Mouse (Mus musculus): ENCODE results near the gene Vkorc1. TPM values are rescaled to one million over a fixed set of nuclear protein-coding genes. Genes with fewer than 3 reads are reported as not detected.

The Vkorc1 gene
- total and polyA plus RNA-seq, 3 experiments: 0.25 TPM; not detected in 2

GRCm38 (mm10) chr7:127890798-127891197, 4.6 kb downstream of the Vkorc1 start, which contains the start of gene Prss53:
Prss53 (minus strand) TSS chr7:127890970.
- TF ChIP-seq MAX (IDR thresholded peaks at IDR 0.05; ENCODE audit: low read length) (no peak), POLR2AphosphoS2 (IDR thresholded peaks at IDR 0.05; ENCODE audit: low read depth, low read length) (peak; percentile 17; the same call in 1 of the 2 replicates), GABPA (IDR thresholded peaks at IDR 0.05; ENCODE audit: insufficient replicate concordance, low read depth, low read length) (no peak), JUND (conservative IDR thresholded peaks at IDR 0.05; ENCODE audit: low read depth, low read length) (no peak), E2F4 (IDR thresholded peaks at IDR 0.05; ENCODE audit: insufficient replicate concordance, low read depth, low read length) (no peak), TCF12 (IDR thresholded peaks at IDR 0.05; ENCODE audit: low read depth, low read length) (no peak)
- Histone ChIP-seq H3K79me2 (replicated peaks; ENCODE audit: control insufficient read depth, extremely low read depth, insufficient read depth, poor library complexity, severe bottlenecking) (no peaks in the 10 kb centered on the region), H3K27ac (ENCODE audit: insufficient read depth, low read depth) (no peak within 1 kb of the TSS), H3K36me3 (replicated peaks in 1 of 2; ENCODE audit: control insufficient read depth in 1 of 2, insufficient read depth in 1 of 2, low read length in 1 of 2) (peaks cover 37 to 85% of the 10 kb centered on the region in 2 experiments), H3K27me3 (replicated peaks) (no peaks in the 10 kb centered on the region), H3K9me3 (replicated peaks; ENCODE audit: low read length) (peaks cover 3% of the 10 kb centered on the region), H3K9ac (ENCODE audit: insufficient read depth, low read depth) (no peak within 1 kb of the TSS), H3K4me2 (ENCODE audit: insufficient read depth, low read depth, poor library complexity, severe bottlenecking) (no peak within 1 kb of the TSS), H3K4me3 (replicated peaks in 1 of 3; ENCODE audit: low read depth in 2 of 3, low read length in 2 of 3, poor library complexity in 1 of 3) (no peak within 1 kb of the TSS), H3K4me1 (ENCODE audit: control insufficient read depth in 1 of 2, insufficient read depth in 2 of 2) (peaks cover 0 to 21% of the 10 kb centered on the region in 2 experiments; a peak in 1 of 4 replicates)
- in situ Hi-C loops (cut with MboI; ENCODE audit: low pct_ligation_motif_present, low pct_unique_long_range_greater_than_20kb, low sequenced_read_pairs): no loop called here
- dilution Hi-C loops (cut with MboI; ENCODE audit: extremely low pct_ligation_motif_present, extremely low pct_unique_long_range_greater_than_20kb, low sequenced_read_pairs): no loop called here
- no peak for DNase-seq (ENCODE audit: extremely low read depth)

GRCm38 (mm10) chr7:127888821-127889220, 6.6 kb downstream of the Vkorc1 start:
- TF ChIP-seq MAZ (IDR thresholded peaks at IDR 0.05; ENCODE audit: low read depth, low read length) (no peak), USF1 (IDR thresholded peaks at IDR 0.05; ENCODE audit: low read depth, low read length) (no peak), IRF4 (IDR thresholded peaks at IDR 0.05; ENCODE audit: low read depth, low read length) (no peak), POLR2A (IDR thresholded peaks at IDR 0.05; ENCODE audit: low read depth, low read length) (no peak), ZMIZ1 (IDR thresholded peaks at IDR 0.05; ENCODE audit: low read depth, low read length) (no peak), ZKSCAN1 (IDR thresholded peaks at IDR 0.05; ENCODE audit: borderline replicate concordance, low read depth, low read length) (no peak), GABPA (IDR thresholded peaks at IDR 0.05; ENCODE audit: insufficient replicate concordance, low read depth, low read length) (no peak), ETS1 (conservative IDR thresholded peaks at IDR 0.05; ENCODE audit: low read depth, low read length) (no peak), UBTF (IDR thresholded peaks at IDR 0.05; ENCODE audit: low read depth, low read length) (no peak), EP300 (IDR thresholded peaks at IDR 0.05; ENCODE audit: low read length) (no peak), NELFE (IDR thresholded peaks at IDR 0.05; ENCODE audit: low read depth, low read length) (no peak), POLR2AphosphoS2 (IDR thresholded peaks at IDR 0.05; ENCODE audit: low read depth, low read length) (no peak), CHD2 (IDR thresholded peaks at IDR 0.05; ENCODE audit: low read length) (no peak), MAFK (IDR thresholded peaks at IDR 0.05; ENCODE audit: insufficient replicate concordance, low read length) (no peak), JUN (IDR thresholded peaks at IDR 0.05; ENCODE audit: insufficient read depth, low read depth, low read length) (no peak), PAX5 (IDR thresholded peaks at IDR 0.05; ENCODE audit: low read length) (no peak), USF2 (conservative IDR thresholded peaks at IDR 0.05; ENCODE audit: low read depth, low read length) (no peak), MYC (IDR thresholded peaks at IDR 0.05; ENCODE audit: low read depth, low read length) (no peak), NRF1 (IDR thresholded peaks at IDR 0.05; ENCODE audit: low read depth, low read length) (no peak), TBP (conservative IDR thresholded peaks at IDR 0.05; ENCODE audit: low read depth, low read length) (no peak)
- Histone ChIP-seq H3K4me1 (ENCODE audit: control insufficient read depth in 1 of 2, insufficient read depth in 2 of 2) (peaks cover under 1 to 36% of the 10 kb centered on the region in 2 experiments), H3K4me3 (replicated peaks in 1 of 3; ENCODE audit: low read depth in 2 of 3, low read length in 2 of 3, poor library complexity in 1 of 3) (no peak overlapping the region), H3K4me2 (ENCODE audit: insufficient read depth, low read depth, poor library complexity, severe bottlenecking) (no peak overlapping the region), H3K79me2 (replicated peaks; ENCODE audit: control insufficient read depth, extremely low read depth, insufficient read depth, poor library complexity, severe bottlenecking) (no peaks in the 10 kb centered on the region), H3K27ac (ENCODE audit: insufficient read depth, low read depth) (no peak overlapping the region), H3K27me3 (replicated peaks) (no peaks in the 10 kb centered on the region), H3K9ac (ENCODE audit: insufficient read depth, low read depth) (no peak overlapping the region), H3K36me3 (replicated peaks in 1 of 2; ENCODE audit: control insufficient read depth in 1 of 2, insufficient read depth in 1 of 2, low read length in 1 of 2) (peaks cover 50 to 93% of the 10 kb centered on the region in 2 experiments), H3K9me3 (replicated peaks; ENCODE audit: low read length) (no peaks in the 10 kb centered on the region)
- in situ Hi-C loops (cut with MboI; ENCODE audit: low pct_ligation_motif_present, low pct_unique_long_range_greater_than_20kb, low sequenced_read_pairs): no loop called here
- dilution Hi-C loops (cut with MboI; ENCODE audit: extremely low pct_ligation_motif_present, extremely low pct_unique_long_range_greater_than_20kb, low sequenced_read_pairs): no loop called here
- DNase-seq (ENCODE audit: extremely low read depth): no peak

Data from CH12.LX (cell line).